22 mouse cellular contexts compared by ENCODE assay signal in genomic region chr11:6117956-6118355, GRCm38 (mm10). TPM values are rescaled to one million over a fixed set of nuclear protein-coding genes. Genes with fewer than 3 reads are reported as not detected.
DNase-seq lines count a peak whose midpoint lies in the region; TF ChIP-seq lines count a peak whose summit lies in the region.
"Had no signal": no experiment of that assay in that cellular context is flagged by ENCODE, and none has a peak within 500 bp of the region (broad histone marks: within the 10 kb centered on the region; RNA-seq: fewer than 3 reads in every experiment).

No protein-coding gene starts in this region.

- no peak for DNase-seq in cerebellum, adult 2 months
- DNase-seq in cerebellum, postnatal 25 days = no peak
- DNase-seq in left cerebral cortex, adult 18-20 months (ENCODE audit: low spot score in 2 of 2) = peak; percentile 35 to 52
- no peak for DNase-seq in left cerebral cortex, postnatal 14 days (ENCODE audit: low spot score in 2 of 2)
- DNase-seq in right cerebral cortex, adult 2 months (ENCODE audit: low spot score in 2 of 2) = peak; percentile 31 to 45
- DNase-seq in right cerebral cortex, postnatal 14 days = no peak
- DNase-seq in heart, adult 18-20 months = no peak
- DNase-seq: adrenal gland, adult 8-10 months; adrenal gland, postnatal 36 days; B cell, adult 2 months; cerebellum, adult 11 months; cerebellum, adult 9-10 months; cerebellum, postnatal 36 days; gastrocnemius, postnatal 10 days; heart, adult 2 months; heart, postnatal 14 days had no signal

- TF ChIP-seq CTCF in cerebellum, adult 2 months (IDR thresholded peaks at IDR 0.05; ENCODE audit: borderline replicate concordance, insufficient read depth, low read depth, low read length) = no peak

- H3K4me3 ChIP-seq in cerebellum, adult 2 months (replicated peaks; ENCODE audit: insufficient read depth, low read depth, low read length) = no peak overlapping the region
- H3K4me3 ChIP-seq: embryonic facial prominence, embryonic 13.5 days; forebrain, embryonic 12.5 days; heart, adult 2 months; heart, embryonic 15.5 days; hindbrain, embryonic 10.5 days had no signal

- intact Hi-C loops in left cerebral cortex, postnatal 14 days (cut with DNase I) = loop anchor here (5.0 kb wide), 1 partner anchor 69 kb away; no protein-coding TSS in a partner anchor

- H3K4me1 ChIP-seq in cerebellum, adult 2 months (ENCODE audit: control insufficient read depth, insufficient read depth, low read length) = peaks cover 42% of the 10 kb centered on the region
- H3K4me1 ChIP-seq: embryonic facial prominence, embryonic 13.5 days; forebrain, embryonic 12.5 days; hindbrain, embryonic 10.5 days had no signal

- TF ChIP-seq POLR2A in cerebellum, adult 2 months (IDR thresholded peaks at IDR 0.05; ENCODE audit: borderline replicate concordance, insufficient read depth, low read length) = no peak

- WGBS in cerebellum, adult 2 months = 67% methylated on average over 2 of the region's 2 CpGs

- no peaks in the 10 kb centered on the region for H3K27me3 ChIP-seq in cerebellum, adult 2 months (ENCODE audit: control insufficient read depth, insufficient read depth, low read length)
- H3K27me3 ChIP-seq: embryonic facial prominence, embryonic 13.5 days; forebrain, embryonic 12.5 days; heart, embryonic 15.5 days had no signal

- H3K27ac ChIP-seq in cerebellum, adult 2 months (ENCODE audit: insufficient read depth, low read length) = 0 out of 2 replicates have a peak overlapping the region, but pooled peaks have one; percentile 2
- H3K27ac ChIP-seq: embryonic facial prominence, embryonic 13.5 days; forebrain, embryonic 12.5 days; heart, adult 2 months; heart, embryonic 15.5 days; hindbrain, embryonic 10.5 days; hindbrain, embryonic 14.5 days had no signal

RNA-seq across cellular contexts. Expression of gene Camk2b, which starts 51.8 kb away (rescaled TPM):
- polyA plus RNA-seq in cerebellum, adult 2 months (2012; rRNA removed) = 479 and 518 TPM in 2 replicates
- 100 to 1,000 TPM; 618 to 648 TPM for total RNA-seq in left cerebral cortex, adult 18-20 months (2021)
- total RNA-seq in left cerebral cortex, postnatal 14 days (2021) = 100 to 1,000 TPM; 771 to 777 TPM
- 1 to 10 TPM; 7.2 to 8.1 TPM for total RNA-seq in heart, adult 18-20 months (2021)
- polyA plus RNA-seq: G1E had no signal

Comparison
In these comparisons a context has a peak if more than half of its experiments do, and no peak if none do; other contexts are left out.
1. DNase-seq: peak in left cerebral cortex, adult 18-20 months (2 of 2) and right cerebral cortex, adult 2 months (2 of 2); none in cerebellum, adult 2 months (0 of 2), cerebellum, postnatal 25 days (0 of 2), left cerebral cortex, postnatal 14 days (0 of 2), right cerebral cortex, postnatal 14 days (single experiment) and heart, adult 18-20 months (0 of 2).
2. RNA of gene Camk2b, which starts 51.8 kb away (total RNA-seq): 771 to 777 TPM in left cerebral cortex, postnatal 14 days and 618 to 648 TPM in left cerebral cortex, adult 18-20 months; 7.2 to 8.1 TPM in heart, adult 18-20 months; every median in the first group is over 10 times any median in the second.